Mouse (Mus musculus) ES-Bruce4 (cell line): Measurements from ENCODE around the gene Jund. TPM values are rescaled to one million over a fixed set of nuclear protein-coding genes. Genes with fewer than 3 reads are reported as not detected.
A peak's percentile ranks its signal among the peaks of the same experiment; 100 is the strongest.

Experiments
- H3K27ac ChIP-seq: 2 replicates; pipeline ENCODE4 v1.5.1; 2012; ENCODE audit warnings: low read length, inconsistent platforms; ENCODE audit not compliant: insufficient read depth
- H3K27me3 ChIP-seq: 2 replicates; pipeline ENCODE4 v1.6.1; 2012; ENCODE audit warnings: mild to moderate bottlenecking, low read length, inconsistent platforms; ENCODE audit not compliant: control insufficient read depth, poor library complexity, insufficient read depth, severe bottlenecking
- H3K36me3 ChIP-seq: 2 replicates; pipeline ENCODE4 v1.6.1; 2012; ENCODE audit warnings: inconsistent platforms, mild to moderate bottlenecking, low read length, moderate library complexity; ENCODE audit not compliant: control insufficient read depth, poor library complexity, insufficient read depth, severe bottlenecking
- H3K4me1 ChIP-seq: one replicate; pipeline ENCODE4 v1.8.1; 2011; ENCODE audit warnings: low read length; ENCODE audit not compliant: control insufficient read depth, insufficient read depth
- H3K4me3 ChIP-seq: 2 replicates; pipeline ENCODE4 v1.5.1; 2011; ENCODE audit warnings: low read depth, mild to moderate bottlenecking, low read length
- H3K9ac ChIP-seq: 2 replicates; pipeline ENCODE4 v1.6.1; 2012; ENCODE audit warnings: low read depth, mild to moderate bottlenecking, inconsistent platforms; ENCODE audit not compliant: poor library complexity, severe bottlenecking
- H3K9me3 ChIP-seq: replicated peaks from 2 replicates; pipeline ENCODE4 v1.6.1; 2012; ENCODE audit warnings: mild to moderate bottlenecking, low read length, inconsistent platforms; ENCODE audit not compliant: control insufficient read depth, poor library complexity, insufficient read depth, severe bottlenecking
- CTCF ChIP-seq: IDR thresholded peaks from one replicate; pipeline ENCODE4 v1.8.1; 2011; ENCODE audit warnings: low read depth, low read length
- EP300 ChIP-seq: IDR thresholded peaks from 2 replicates; pipeline ENCODE4 v1.6.1; 2011; ENCODE audit warnings: low read depth, low read length; ENCODE audit not compliant: insufficient read depth
- POLR2A ChIP-seq: IDR thresholded peaks from one replicate; pipeline ENCODE4 v1.8.1; 2011; ENCODE audit warnings: low read length; ENCODE audit not compliant: insufficient read depth
- polyA plus RNA-seq: library from polyadenylated mRNA; stranded (reverse); fragments of >200 nt; gene quantifications from 2 replicates; pipeline ENCODE4 v1.2.4, GENCODE M21; 2011; ENCODE audit warnings: low read depth; ENCODE audit not compliant: missing spikeins, insufficient read depth, insufficient read length

Gene Jund
- polyA plus RNA-seq, 1 experiment, result 56.6 TPM

- H3K9ac ChIP-seq, result no peak overlapping the region
- no peaks in the 10 kb centered on the region for H3K27me3 ChIP-seq
- H3K4me1 ChIP-seq, result no peaks in the 10 kb centered on the region
- H3K9me3 ChIP-seq, result no peaks in the 10 kb centered on the region
- H3K4me3 ChIP-seq, result no peak overlapping the region
- no peaks in the 10 kb centered on the region for H3K36me3 ChIP-seq
- no peak for TF ChIP-seq EP300
- TF ChIP-seq POLR2A, result no peak
- TF ChIP-seq CTCF, result no peak
- H3K27ac ChIP-seq, result no peak overlapping the region
Measured at GRCm38 (mm10) chr8:70737705-70738104, 39.0 kb downstream of the Jund start.

GRCm38 (mm10) chr8:70738211-70738610 is 39.5 kb downstream of the Jund start:
- Histone ChIP-seq H3K36me3 (no peaks in the 10 kb centered on the region), H3K9ac (no peak overlapping the region), H3K4me1 (no peaks in the 10 kb centered on the region), H3K4me3 (no peak overlapping the region), H3K27me3 (no peaks in the 10 kb centered on the region), H3K9me3 (no peaks in the 10 kb centered on the region), H3K27ac (no peak overlapping the region)
- TF ChIP-seq POLR2A (no peak), EP300 (no peak), CTCF (no peak)

- TF ChIP-seq CTCF, result no peak
- TF ChIP-seq POLR2A, result no peak
- no peak for TF ChIP-seq EP300
- Histone ChIP-seq H3K27ac (no peak overlapping the region), H3K27me3 (no peaks in the 10 kb centered on the region), H3K4me3 (no peak overlapping the region), H3K9ac (no peak overlapping the region), H3K4me1 (no peaks in the 10 kb centered on the region), H3K9me3 (no peaks in the 10 kb centered on the region), H3K36me3 (no peaks in the 10 kb centered on the region)
Measured at GRCm38 (mm10) chr8:70741661-70742060, 42.9 kb downstream of the Jund start.

GRCm38 (mm10) chr8:70742176-70742575 is 43.4 kb downstream of the Jund start:
- TF ChIP-seq EP300, result no peak
- no peak for TF ChIP-seq CTCF
- TF ChIP-seq POLR2A, result no peak
- Histone ChIP-seq H3K9ac (no peak overlapping the region), H3K27ac (no peak overlapping the region), H3K4me3 (no peak overlapping the region), H3K36me3 (no peaks in the 10 kb centered on the region), H3K9me3 (no peaks in the 10 kb centered on the region), H3K27me3 (no peaks in the 10 kb centered on the region), H3K4me1 (no peaks in the 10 kb centered on the region)

- H3K9ac ChIP-seq, result peak overlapping the region; percentile 64
- no peaks in the 10 kb centered on the region for H3K36me3 ChIP-seq
- peak overlapping the region; percentile 58 for H3K4me3 ChIP-seq
- H3K27ac ChIP-seq, result no peak overlapping the region
- TF ChIP-seq CTCF, result no peak
- TF ChIP-seq EP300, result no peak
- TF ChIP-seq POLR2A, result no peak
- H3K27me3 ChIP-seq, result no peaks in the 10 kb centered on the region
- H3K4me1 ChIP-seq, result no peaks in the 10 kb centered on the region
- no peaks in the 10 kb centered on the region for H3K9me3 ChIP-seq
Measured at GRCm38 (mm10) chr8:70742981-70743655, 44.4 kb downstream of the Jund start.
